Mouse (Mus musculus) forebrain, embryonic 14.5 days (tissue): ENCODE data around the gene Doc2g. TPM values are rescaled to one million over a fixed set of nuclear protein-coding genes. Genes with fewer than 3 reads are reported as not detected.

Experiments used
- ATAC-seq: fragments of 200-750 bp; cut with Nextera tagmentation; 2 replicates; pipeline ENCODE4 v1.8.0; 2017; ENCODE audit warnings: mild to moderate bottlenecking, moderate library complexity
- DNase-seq: peaks from one replicate; pipeline ENCODE4 v3.0.0-alpha.2; 2015; ENCODE audit warnings: low spot score
- H3K27ac ChIP-seq: fragments of 300-500 bp; sonication (generic); 2 replicates; pipeline ENCODE4 v1.5.1; 2014; ENCODE audit warnings: low read depth, mild to moderate bottlenecking, control low read depth, low read length, moderate library complexity
- H3K27me3 ChIP-seq: fragments of 300-500 bp; sonication (generic); replicated peaks from 2 replicates; pipeline ENCODE4 v1.6.1; 2014; ENCODE audit warnings: low read length, control low read depth, mixed read lengths; ENCODE audit not compliant: control insufficient read depth, insufficient read depth
- H3K36me3 ChIP-seq: fragments of 300-500 bp; sonication (generic); 2 replicates; pipeline ENCODE4 v1.6.1; 2014; ENCODE audit warnings: low read length, control low read depth; ENCODE audit not compliant: control insufficient read depth, insufficient read depth
- H3K4me1 ChIP-seq: fragments of 300-500 bp; sonication (generic); 2 replicates; pipeline ENCODE4 v1.6.1; 2014; ENCODE audit warnings: antibody characterized with exemption, low read length, control low read depth; ENCODE audit not compliant: control insufficient read depth, insufficient read depth
- H3K4me2 ChIP-seq: fragments of 300-500 bp; sonication (generic); 2 replicates; pipeline ENCODE4 v1.6.1; 2014; ENCODE audit warnings: mild to moderate bottlenecking, control low read depth, low read length
- H3K4me3 ChIP-seq: fragments of 300-500 bp; sonication (generic); 2 replicates; pipeline ENCODE4 v1.5.1; 2014; ENCODE audit warnings: low read depth, low read length, control low read depth
- H3K9ac ChIP-seq: fragments of 300-500 bp; sonication (generic); 2 replicates; pipeline ENCODE4 v1.6.1; 2014; ENCODE audit warnings: mild to moderate bottlenecking, low read length, control low read depth, moderate library complexity
- H3K9me3 ChIP-seq: fragments of 300-500 bp; sonication (generic); replicated peaks from 2 replicates; pipeline ENCODE4 v1.6.1; 2016; ENCODE audit warnings: low read length, control low read depth, mixed read lengths; ENCODE audit not compliant: control insufficient read depth
- WGBS: fragments of 180-500 bp; shearing (Covaris S2); extraction: QIAGEN DNeasy Blood & Tissue Kit; methylation state at CpG from one replicate; pipeline ENCODE4 v1.1.7; 2014; 5-methylcytosine and 5-hydroxymethylcytosine counted together
- polyA plus RNA-seq: library from polyadenylated mRNA; unstranded; fragments of >200 nt; fragmentation: Nextera tagmentation; extraction: Ambion mirVana; gene quantifications from 2 replicates; pipeline ENCODE4 v1.2.1, GENCODE M21; 2014

The Doc2g gene
- polyA plus RNA-seq, 1 experiment from 2014 or later: 3.2 TPM

- no peaks in the 10 kb centered on the region for H3K4me1 ChIP-seq
- no peaks in the 10 kb centered on the region for H3K27me3 ChIP-seq
- 67% methylated on average over 15 of the region's 15 CpGs for WGBS
- no peak overlapping the region for H3K4me3 ChIP-seq
- H3K36me3 ChIP-seq: no peaks in the 10 kb centered on the region
- no peak overlapping the region for H3K4me2 ChIP-seq
- no peaks in the 10 kb centered on the region for H3K9me3 ChIP-seq
- ATAC-seq (no peak), DNase-seq (no peak)
- no peak overlapping the region for H3K9ac ChIP-seq
- H3K27ac ChIP-seq: no peak overlapping the region
Measured at GRCm38 (mm10) chr19:4055947-4056693, 53.0 kb downstream of the Doc2g start.

Other genes with a start within 250 kb of the Doc2g start
- 32.8 and 48.7 TPM in 2 replicates for gene Kmt5b, start 235.9 kb upstream of the Doc2g start, polyA plus RNA-seq
- 32.0 and 49.5 TPM in 2 replicates for gene Chka, start 151.5 kb upstream of the Doc2g start, polyA plus RNA-seq
- gene Tcirg1, start 96.2 kb upstream of the Doc2g start, polyA plus RNA-seq: 5.8 and 9.1 TPM in 2 replicates
- gene Ndufs8, start 90.5 kb upstream of the Doc2g start, polyA plus RNA-seq: 243 and 301 TPM in 2 replicates
- 1.9 and 2.0 TPM in 2 replicates for gene Aldh3b1, start 73.5 kb upstream of the Doc2g start, polyA plus RNA-seq
- 7.5 and 9.4 TPM in 2 replicates for gene Unc93b1, start 68.1 kb upstream of the Doc2g start, polyA plus RNA-seq
- gene Aldh3b3, start 44.7 kb upstream of the Doc2g start, polyA plus RNA-seq: not detected in 2 replicates
- 0.36 and 0.42 TPM in 2 replicates for gene Aldh3b2, start 31.0 kb upstream of the Doc2g start, polyA plus RNA-seq
- 1.8 and 2.3 TPM in 2 replicates for gene Acy3, start 16.7 kb upstream of the Doc2g start, polyA plus RNA-seq
- not detected in 2 replicates for gene Tbx10, start 10.6 kb upstream of the Doc2g start, polyA plus RNA-seq
- gene Nudt8, start 2.7 kb upstream of the Doc2g start, polyA plus RNA-seq: 35.6 and 41.1 TPM in 2 replicates
- gene Gm49405, start 2.7 kb upstream of the Doc2g start, polyA plus RNA-seq: 2.2 and 3.8 TPM in 2 replicates
- 238 and 254 TPM in 2 replicates for gene Ndufv1, start 9.5 kb downstream of the Doc2g start, polyA plus RNA-seq
- 369 and 398 TPM in 2 replicates for gene Gstp1, start 34.7 kb downstream of the Doc2g start, polyA plus RNA-seq
- 1.2 and 4.2 TPM in 2 replicates for gene Gstp2, start 42.7 kb downstream of the Doc2g start, polyA plus RNA-seq
- gene Gstp3, start 56.3 kb downstream of the Doc2g start, polyA plus RNA-seq: not detected in 2 replicates
- not detected in 2 replicates for gene Cabp2, start 78.3 kb downstream of the Doc2g start, polyA plus RNA-seq
- 88.6 and 91.7 TPM in 2 replicates for gene Cdk2ap2, start 93.9 kb downstream of the Doc2g start, polyA plus RNA-seq
- 29.1 and 40.8 TPM in 2 replicates for gene Pitpnm1, start 96.7 kb downstream of the Doc2g start, polyA plus RNA-seq
- 85.2 and 94.4 TPM in 2 replicates for gene Aip, start 122.5 kb downstream of the Doc2g start, polyA plus RNA-seq
- not detected in 2 replicates for gene Gpr152, start 136.5 kb downstream of the Doc2g start, polyA plus RNA-seq
- gene Cabp4, start 140.7 kb downstream of the Doc2g start, polyA plus RNA-seq: 0.08 and 0.12 TPM in 2 replicates
- 134 and 154 TPM in 2 replicates for gene Coro1b, start 145.3 kb downstream of the Doc2g start, polyA plus RNA-seq
- gene Ptprcap, start 150.3 kb downstream of the Doc2g start, polyA plus RNA-seq: 0.24 TPM in 1 of 2 replicates, not detected in the other
- gene Rps6kb2, start 160.0 kb downstream of the Doc2g start, polyA plus RNA-seq: 32.3 and 35.5 TPM in 2 replicates
- gene Carns1, start 172.2 kb downstream of the Doc2g start, polyA plus RNA-seq: 3.9 and 4.2 TPM in 2 replicates
- 0.52 and 0.80 TPM in 2 replicates for gene Tbc1d10c, start 188.0 kb downstream of the Doc2g start, polyA plus RNA-seq
- 608 and 689 TPM in 2 replicates for gene Ppp1ca, start 188.8 kb downstream of the Doc2g start, polyA plus RNA-seq
- 25.5 and 25.7 TPM in 2 replicates for gene Rad9a, start 198.3 kb downstream of the Doc2g start, polyA plus RNA-seq
- gene Clcf1, start 210.9 kb downstream of the Doc2g start, polyA plus RNA-seq: 0.61 and 0.85 TPM in 2 replicates
- not detected in 2 replicates for gene AC109138.7, start 211.0 kb downstream of the Doc2g start, polyA plus RNA-seq
- 17.6 and 19.0 TPM in 2 replicates for gene Pold4, start 228.6 kb downstream of the Doc2g start, polyA plus RNA-seq